Mouse (Mus musculus) inflammation-experienced regulatory T-cells (primary cell): Measurements from ENCODE around the gene Stoml1. TPM values are rescaled to one million over a fixed set of nuclear protein-coding genes. Genes with fewer than 3 reads are reported as not detected.

Experiments
- polyA plus RNA-seq, 2 experiments: library from polyadenylated mRNA; unstranded; fragments of 100-300 nt; shearing (Covaris generic); gene quantifications; one replicate each; pipeline ENCODE4 v1.2.1; 2017

The Stoml1 gene
- 10 to 100 TPM; 26.7 to 27.0 TPM for polyA plus RNA-seq

DNA sequence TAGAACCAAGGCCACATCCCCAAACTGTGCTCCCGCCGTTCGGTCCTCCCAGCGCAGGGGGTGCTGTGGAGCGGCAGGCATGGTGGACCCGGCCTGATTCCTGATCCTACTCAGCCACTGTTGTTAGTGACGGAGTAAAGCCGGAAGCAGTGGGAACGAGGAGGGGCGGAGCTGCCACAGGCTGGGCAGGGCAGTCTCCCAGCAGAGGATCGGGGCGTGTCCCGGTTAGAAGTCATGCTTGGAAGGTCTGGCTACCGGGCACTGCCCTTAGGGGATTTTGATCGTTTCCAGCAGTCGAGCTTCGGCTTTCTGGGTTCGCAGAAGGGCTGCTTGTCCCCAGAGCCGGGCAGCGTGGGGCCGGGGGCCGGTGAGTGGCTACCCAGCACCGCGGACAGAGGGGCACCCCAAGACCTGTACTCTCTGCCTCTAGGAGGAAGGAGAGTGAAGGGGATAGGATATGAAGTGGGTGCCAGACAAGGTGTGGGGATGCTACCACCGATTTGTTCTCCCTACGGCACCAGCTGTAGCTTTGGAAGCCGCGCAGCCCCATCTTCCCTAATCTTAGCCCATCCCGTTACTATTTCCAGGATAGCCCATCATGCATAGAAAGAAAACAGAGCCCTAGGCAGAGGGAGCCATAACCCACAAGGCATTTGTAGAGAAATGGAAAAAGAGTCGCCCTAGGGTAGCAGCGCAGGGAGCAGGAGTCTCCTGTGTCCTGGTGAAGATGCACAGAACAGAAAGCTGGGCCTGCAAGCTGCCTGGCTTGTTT is at the start of gene Stoml1:
Gene Stoml1 (plus strand): TSS at position 132 of the 772 bp plus-strand sequence.

DNA sequence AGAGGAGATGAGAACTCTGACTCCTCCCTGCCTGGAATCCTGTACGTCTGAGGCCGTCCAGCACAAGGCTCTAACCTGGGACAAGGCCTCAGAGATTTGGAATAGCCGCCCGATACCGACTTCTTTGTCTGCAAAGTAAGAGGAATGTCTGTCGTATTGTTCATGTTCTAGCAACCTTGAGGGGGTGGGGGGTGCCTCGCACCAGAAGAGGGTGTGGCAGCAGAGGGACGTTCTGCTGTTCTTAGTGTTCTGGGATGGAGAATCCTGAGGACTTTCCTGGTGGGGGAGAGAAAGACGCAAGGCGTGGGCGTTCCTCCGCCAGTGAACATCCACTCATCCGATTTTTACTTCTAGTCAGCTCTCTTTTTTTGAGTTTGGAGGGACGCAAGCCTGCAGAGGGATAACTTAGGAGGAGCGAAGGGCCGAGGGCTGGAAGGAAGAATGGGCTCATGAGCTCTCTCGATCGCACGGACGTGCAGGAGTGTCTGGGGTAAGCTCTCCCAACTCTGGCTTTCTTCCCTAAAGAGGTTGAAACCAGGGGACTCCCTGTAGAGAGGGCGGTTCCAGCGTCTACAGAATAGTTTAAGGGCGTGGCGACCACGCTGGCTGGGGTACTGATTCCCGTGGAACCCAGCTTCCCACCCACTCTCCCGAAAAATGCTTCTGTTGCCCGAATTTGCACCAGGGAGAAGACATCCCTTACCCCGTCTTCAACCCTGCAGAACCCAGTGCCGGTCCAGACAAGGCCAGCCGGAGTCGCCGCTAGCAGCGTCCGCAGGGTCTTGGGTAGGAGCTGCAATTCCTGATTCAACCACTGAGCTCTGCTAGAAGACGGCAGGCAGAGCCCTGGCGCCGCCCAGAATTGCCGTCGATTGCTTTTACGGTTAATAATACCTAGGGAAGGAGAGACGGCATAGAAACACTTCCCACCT is 49.2 kb upstream of the Stoml1 start, which contains the start of the genes Islr and Islr2:
Gene Islr (minus strand): TSS at position 791 of the 932 bp plus-strand sequence.
Gene Islr2 (minus strand): TSS at position 804 of the 932 bp plus-strand sequence.

DNA sequence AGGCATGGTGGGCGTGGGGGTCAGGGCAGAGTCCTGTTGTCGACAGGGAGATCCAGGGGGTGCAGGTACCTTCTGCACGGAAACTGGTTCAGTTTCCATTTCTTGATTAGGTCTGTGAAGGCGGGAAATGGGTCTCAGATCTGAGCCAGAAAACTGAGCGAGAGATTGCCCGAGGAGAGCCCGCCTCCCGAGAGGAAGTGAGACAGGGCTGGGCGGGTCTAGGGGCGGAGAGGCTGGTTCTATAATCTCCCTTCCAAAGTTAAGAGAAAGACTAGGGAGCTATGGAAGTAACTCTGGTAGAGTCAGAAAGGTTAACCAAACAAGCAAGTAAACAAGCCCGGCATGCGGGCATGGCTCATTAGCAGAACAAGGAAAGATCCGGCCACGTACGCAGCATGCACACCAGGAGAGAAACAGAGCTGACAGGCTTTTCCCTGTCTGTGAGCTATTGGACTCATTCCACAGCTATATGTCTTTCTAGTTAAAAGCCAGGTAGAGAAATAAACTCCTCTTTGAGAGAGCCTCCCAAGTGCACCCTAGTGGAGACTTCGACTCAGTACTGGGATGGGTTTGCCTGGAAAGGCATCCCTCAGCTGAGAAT is 3.3 kb upstream of the Stoml1 start, which contains the start of gene Pml:
Gene Pml (minus strand): TSS at position 195 of the 601 bp plus-strand sequence.

Other genes with a start within 250 kb of the Stoml1 start
- 1 to 10 TPM in 1 of 2 experiments, not detected in 1; 1.2 TPM for gene Cyp11a1, start 246.8 kb upstream of the Stoml1 start, polyA plus RNA-seq
- 1 to 10 TPM; 3.0 to 3.3 TPM for gene Stra6, start 189.4 kb upstream of the Stoml1 start, polyA plus RNA-seq
- gene Ccdc33, start 134.3 kb upstream of the Stoml1 start, polyA plus RNA-seq: not detected
- 1 to 10 TPM in 1 of 2 experiments, under 1 TPM in 1; 0.10 to 1.7 TPM for gene Islr, start 48.9 kb upstream of the Stoml1 start, polyA plus RNA-seq
- gene Islr2, start 48.8 kb upstream of the Stoml1 start, polyA plus RNA-seq: 1 to 10 TPM in 1 of 2 experiments, not detected in 1; 1.0 TPM
- 10 to 100 TPM; 53.2 to 66.0 TPM for gene Pml, start 3.4 kb upstream of the Stoml1 start, polyA plus RNA-seq
- under 1 TPM; 0.12 to 0.31 TPM for gene Loxl1, start 60.0 kb downstream of the Stoml1 start, polyA plus RNA-seq
- gene Tbc1d21, start 117.3 kb downstream of the Stoml1 start, polyA plus RNA-seq: not detected
- under 1 TPM in 1 of 2 experiments, not detected in 1; 0.14 TPM for gene Insyn1, start 235.4 kb downstream of the Stoml1 start, polyA plus RNA-seq